In the genomic region with DNA sequence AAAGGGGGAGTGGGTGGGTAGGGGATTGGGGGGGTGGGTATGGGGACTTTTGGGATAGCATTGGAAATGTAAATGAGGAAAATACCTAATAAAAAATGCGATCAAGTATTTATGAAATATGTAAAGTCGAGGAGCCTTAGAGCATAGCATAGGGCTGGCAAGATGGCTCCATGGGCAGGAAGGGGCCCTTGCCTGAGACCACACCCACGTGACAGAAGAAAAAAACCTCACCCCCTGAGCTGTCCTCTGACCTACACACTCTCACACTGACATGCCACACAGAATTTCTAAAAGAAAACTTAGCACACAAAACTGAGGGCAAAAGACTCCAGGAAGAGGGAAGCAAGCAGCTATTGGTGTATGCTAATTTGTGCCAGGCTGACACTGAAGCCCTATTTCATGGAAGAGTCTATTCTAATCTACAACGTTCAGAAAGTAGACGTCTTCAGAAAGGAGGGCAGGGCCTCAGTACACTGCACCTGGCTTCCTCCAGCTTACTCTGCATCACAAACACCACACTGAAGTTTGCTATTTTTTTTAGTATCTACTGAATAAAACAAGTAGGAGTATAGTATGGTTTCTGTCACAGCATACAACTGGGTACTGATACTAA, we compare ENCODE assay signal across 19 mouse cellular contexts.
A peak's percentile ranks its signal among the peaks of the same experiment; 100 is the strongest.
DNase-seq lines count a peak whose midpoint lies in the region; ATAC-seq and TF ChIP-seq lines count a peak whose summit lies in the region.
"Had no signal": no experiment of that assay in that cellular context is flagged by ENCODE, and none has a peak within 500 bp of the region (broad histone marks: within the 10 kb centered on the region; RNA-seq: fewer than 3 reads in every experiment).

No protein-coding gene starts in this region.

- TF ChIP-seq EP300 in liver, embryonic 14.5 days (IDR thresholded peaks at IDR 0.05; ENCODE audit: low read depth), result no peak

- H3K4me1 ChIP-seq in liver, embryonic 11.5 days (replicated peaks; ENCODE audit: control insufficient read depth, insufficient read depth, low read length), result no peaks in the 10 kb centered on the region; the same call in 1 of the 2 replicates
- H3K4me1 ChIP-seq in liver, embryonic 14.5 days (replicated peaks; ENCODE audit: control insufficient read depth in 2 of 2, insufficient read depth in 2 of 2, low read length in 1 of 2), result peaks cover 0 to 11% of the 10 kb centered on the region in 2 experiments; a peak in 3 of 4 replicates

- no peak for DNase-seq in liver, embryonic 11.5 days (ENCODE audit: low spot score)
- DNase-seq in liver, result no peak
- peak; percentile 33 for DNase-seq in thymus, postnatal 14 days
- no peak for DNase-seq in thymus, postnatal 36 days
- no peak for DNase-seq in liver, embryonic 14.5 days (ENCODE audit: low read depth in 3 of 3, low spot score in 3 of 3)
- no peak for DNase-seq in frontal cortex, postnatal 36 days (ENCODE audit: low spot score in 2 of 2)
- no peak for DNase-seq in testis, postnatal 14 days (ENCODE audit: low spot score)
- DNase-seq: adrenal gland, adult 2 months; adrenal gland, postnatal 25 days; cerebellum, adult 18-20 months; cerebellum, adult 9-11 months; forebrain, postnatal 0 days; gastrocnemius, adult 2 months; gastrocnemius, postnatal 25 days had no signal

- H3K36me3 ChIP-seq in liver, embryonic 11.5 days (ENCODE audit: control insufficient read depth, insufficient read depth, low read length), result peaks cover 3% of the 10 kb centered on the region; the same call in 1 of the 2 replicates
- H3K36me3 ChIP-seq in liver, embryonic 14.5 days (replicated peaks; ENCODE audit: control insufficient read depth, insufficient read depth, low read depth), result peaks cover 4% of the 10 kb centered on the region

- TF ChIP-seq CTCF in liver, embryonic 14.5 days (IDR thresholded peaks at IDR 0.05; ENCODE audit: low read depth), result no peak

- H3K9ac ChIP-seq in liver, embryonic 11.5 days (ENCODE audit: low read depth, low read length), result no peak overlapping the region
- H3K9ac ChIP-seq in liver, embryonic 14.5 days (replicated peaks), result no peak overlapping the region
- H3K9ac ChIP-seq: forebrain, embryonic 13.5 days; forebrain, postnatal 0 days; hindbrain, embryonic 13.5 days had no signal

- H3K4me3 ChIP-seq in liver, embryonic 11.5 days (ENCODE audit: low read depth, low read length), result no peak overlapping the region
- no peak overlapping the region for H3K4me3 ChIP-seq in liver, embryonic 14.5 days (ENCODE audit: insufficient read depth in 1 of 2, low read depth in 2 of 2, low read length in 2 of 2)
- H3K4me3 ChIP-seq: embryonic facial prominence, embryonic 10.5 days; forebrain, embryonic 13.5 days; gastrocnemius, adult 2 months; heart, embryonic 10.5 days; hindbrain, embryonic 13.5 days had no signal

- WGBS in liver, embryonic 11.5 days, result 79% methylated on average over 5 of the region's 5 CpGs
- 59% methylated on average over 5 of the region's 5 CpGs for WGBS in liver, embryonic 14.5 days (ENCODE audit: insufficient replicate concordance)

- ATAC-seq in liver, embryonic 11.5 days (replicated peaks; ENCODE audit: low FRiP score), result peak; percentile 57
- ATAC-seq in liver, embryonic 14.5 days (ENCODE audit: insufficient read depth), result peak; percentile 52; the same call in 1 of the 2 replicates
- ATAC-seq in megakaryocyte progenitor cell, adult 5-6 weeks (replicated peaks; ENCODE audit: poor library complexity), result 0 out of 2 replicates have a peak, but pooled peaks have one; percentile 20
- ATAC-seq: forebrain, embryonic 13.5 days; forebrain, postnatal 0 days had no signal

- no peak overlapping the region for H3K4me2 ChIP-seq in liver, embryonic 11.5 days
- no peak overlapping the region for H3K4me2 ChIP-seq in liver, embryonic 14.5 days (ENCODE audit: low read depth)
- H3K4me2 ChIP-seq: forebrain, embryonic 13.5 days; hindbrain, embryonic 13.5 days had no signal

- H3K9me3 ChIP-seq in liver, embryonic 11.5 days (ENCODE audit: control insufficient read depth, low read length), result no peaks in the 10 kb centered on the region
- H3K9me3 ChIP-seq in liver, embryonic 14.5 days (ENCODE audit: control insufficient read depth, low read length), result no peaks in the 10 kb centered on the region
- H3K9me3 ChIP-seq: embryonic facial prominence, embryonic 10.5 days; forebrain, embryonic 13.5 days; hindbrain, embryonic 13.5 days had no signal

- no peak overlapping the region for H3K27ac ChIP-seq in liver, embryonic 11.5 days (ENCODE audit: low read depth, low read length)
- H3K27ac ChIP-seq in liver, embryonic 14.5 days, result no peak overlapping the region
- H3K27ac ChIP-seq: embryonic facial prominence, embryonic 10.5 days; forebrain, embryonic 13.5 days; gastrocnemius, adult 2 months; heart, embryonic 10.5 days; hindbrain, embryonic 13.5 days had no signal

- H3K27me3 ChIP-seq in liver, embryonic 11.5 days (replicated peaks; ENCODE audit: control insufficient read depth, insufficient read depth, low read length), result no peaks in the 10 kb centered on the region
- H3K27me3 ChIP-seq in liver, embryonic 14.5 days (ENCODE audit: control insufficient read depth, insufficient read depth, low read length), result no peaks in the 10 kb centered on the region
- H3K27me3 ChIP-seq: forebrain, embryonic 13.5 days; hindbrain, embryonic 13.5 days had no signal
